Mouse (Mus musculus): ENCODE results near the gene Desi2. TPM values are rescaled to one million over a fixed set of nuclear protein-coding genes. Genes with fewer than 3 reads are reported as not detected.
"Not testable (repeated sequence)": the region's sequence is repeated elsewhere in the genome, so short reads cannot be mapped to it uniquely, and the experiment has no call there.

Desi2 gene
- 20.6 and 21.2 TPM in 2 replicates for polyA plus RNA-seq (2015; fragmentation: Nextera tagmentation; extraction: Ambion mirVana)

GRCm38 (mm10) chr1:178187216-178187791, at the start of gene Desi2:
Desi2 (plus strand) TSS chr1:178187417.
- ATAC-seq (replicated peaks; ENCODE audit: extremely low read depth, insufficient read depth, low FRiP score) = peak; percentile 99
- Histone ChIP-seq H3K27ac (ENCODE audit: low read length) (peak within 1 kb of the TSS; percentile 89), H3K4me3 (ENCODE audit: low read length) (peak within 1 kb of the TSS; percentile 76), H3K9ac (ENCODE audit: low read length) (peak within 1 kb of the TSS; percentile 80), H3K4me2 (ENCODE audit: low read depth, low read length) (peak within 1 kb of the TSS; percentile 72)
- WGBS = under 1% methylated on average over 37 of the region's 37 CpGs
- H3K27me3 ChIP-seq (ENCODE audit: control insufficient read depth, insufficient read depth, low read length); H3K4me1 ChIP-seq (ENCODE audit: control insufficient read depth, insufficient read depth, low read length); H3K9me3 ChIP-seq (replicated peaks; ENCODE audit: control insufficient read depth, low read length); H3K36me3 ChIP-seq (ENCODE audit: control insufficient read depth, insufficient read depth): not testable (repeated sequence)

- H3K4me1 ChIP-seq (ENCODE audit: control insufficient read depth, insufficient read depth, low read length); H3K4me3 ChIP-seq (ENCODE audit: low read length); H3K27me3 ChIP-seq (ENCODE audit: control insufficient read depth, insufficient read depth, low read length); H3K36me3 ChIP-seq (ENCODE audit: control insufficient read depth, insufficient read depth); ATAC-seq (replicated peaks; ENCODE audit: extremely low read depth, insufficient read depth, low FRiP score); H3K4me2 ChIP-seq (ENCODE audit: low read depth, low read length); H3K9me3 ChIP-seq (replicated peaks; ENCODE audit: control insufficient read depth, low read length); H3K27ac ChIP-seq (ENCODE audit: low read length); H3K9ac ChIP-seq (ENCODE audit: low read length): not testable (repeated sequence)
- 0% methylated on average over 2 of the region's 2 CpGs for WGBS
These were observed 40.7 kb upstream of the Desi2 start for GRCm38 (mm10) chr1:178146513-178146912.

- not testable (repeated sequence) for H3K4me1 ChIP-seq (ENCODE audit: control insufficient read depth, insufficient read depth, low read length); H3K27me3 ChIP-seq (ENCODE audit: control insufficient read depth, insufficient read depth, low read length); H3K4me3 ChIP-seq (ENCODE audit: low read length); H3K36me3 ChIP-seq (ENCODE audit: control insufficient read depth, insufficient read depth); H3K27ac ChIP-seq (ENCODE audit: low read length); H3K9me3 ChIP-seq (replicated peaks; ENCODE audit: control insufficient read depth, low read length); ATAC-seq (replicated peaks; ENCODE audit: extremely low read depth, insufficient read depth, low FRiP score); H3K9ac ChIP-seq (ENCODE audit: low read length); H3K4me2 ChIP-seq (ENCODE audit: low read depth, low read length)
- 56% methylated on average over 4 of the region's 4 CpGs for WGBS
These were observed 40.3 kb upstream of the Desi2 start for GRCm38 (mm10) chr1:178146915-178147314.

GRCm38 (mm10) chr1:178182251-178182650, 5.0 kb upstream of the Desi2 start:
- H3K9ac ChIP-seq (ENCODE audit: low read length) = no peak overlapping the region
- H3K4me3 ChIP-seq (ENCODE audit: low read length) = no peak overlapping the region
- H3K27me3 ChIP-seq (ENCODE audit: control insufficient read depth, insufficient read depth, low read length) = no peaks in the 10 kb centered on the region
- no peak overlapping the region for H3K4me2 ChIP-seq (ENCODE audit: low read depth, low read length)
- H3K9me3 ChIP-seq (replicated peaks; ENCODE audit: control insufficient read depth, low read length) = no peaks in the 10 kb centered on the region
- no peaks in the 10 kb centered on the region for H3K36me3 ChIP-seq (ENCODE audit: control insufficient read depth, insufficient read depth)
- H3K4me1 ChIP-seq (ENCODE audit: control insufficient read depth, insufficient read depth, low read length) = no peaks in the 10 kb centered on the region
- no peak overlapping the region for H3K27ac ChIP-seq (ENCODE audit: low read length)
- WGBS = 83% methylated on average over 2 of the region's 2 CpGs
- ATAC-seq (replicated peaks; ENCODE audit: extremely low read depth, insufficient read depth, low FRiP score) = no peak

- no peak overlapping the region for H3K9ac ChIP-seq (ENCODE audit: low read length)
- H3K27me3 ChIP-seq (ENCODE audit: control insufficient read depth, insufficient read depth, low read length) = no peaks in the 10 kb centered on the region
- ATAC-seq (replicated peaks; ENCODE audit: extremely low read depth, insufficient read depth, low FRiP score) = no peak
- peaks cover 7% of the 10 kb centered on the region for H3K4me1 ChIP-seq (ENCODE audit: control insufficient read depth, insufficient read depth, low read length)
- no peak overlapping the region for H3K4me2 ChIP-seq (ENCODE audit: low read depth, low read length)
- no peak overlapping the region for H3K4me3 ChIP-seq (ENCODE audit: low read length)
- no peaks in the 10 kb centered on the region for H3K36me3 ChIP-seq (ENCODE audit: control insufficient read depth, insufficient read depth)
- no peaks in the 10 kb centered on the region for H3K9me3 ChIP-seq (replicated peaks; ENCODE audit: control insufficient read depth, low read length)
- no peak overlapping the region for H3K27ac ChIP-seq (ENCODE audit: low read length)
These were observed 1.6 kb upstream of the Desi2 start for GRCm38 (mm10) chr1:178185591-178185990.

GRCm38 (mm10) chr1:178187810-178188209, 593 bp downstream of the Desi2 start:
- Histone ChIP-seq H3K4me3 (ENCODE audit: low read length) (peak overlapping the region; percentile 76), H3K9ac (ENCODE audit: low read length) (peak overlapping the region; percentile 80), H3K4me2 (ENCODE audit: low read depth, low read length) (peak overlapping the region; percentile 54), H3K27ac (ENCODE audit: low read length) (peak overlapping the region; percentile 89)
- peak; percentile 58 for ATAC-seq (replicated peaks; ENCODE audit: extremely low read depth, insufficient read depth, low FRiP score)
- H3K4me1 ChIP-seq (ENCODE audit: control insufficient read depth, insufficient read depth, low read length); H3K9me3 ChIP-seq (replicated peaks; ENCODE audit: control insufficient read depth, low read length); H3K36me3 ChIP-seq (ENCODE audit: control insufficient read depth, insufficient read depth); H3K27me3 ChIP-seq (ENCODE audit: control insufficient read depth, insufficient read depth, low read length): not testable (repeated sequence)
- 1% methylated on average over 21 of the region's 38 CpGs for WGBS

GRCm38 (mm10) chr1:178188386-178188785, 1.2 kb downstream of the Desi2 start:
- H3K27ac ChIP-seq (ENCODE audit: low read length) = no peak overlapping the region
- ATAC-seq (replicated peaks; ENCODE audit: extremely low read depth, insufficient read depth, low FRiP score) = no peak
- peaks cover 7% of the 10 kb centered on the region for H3K4me1 ChIP-seq (ENCODE audit: control insufficient read depth, insufficient read depth, low read length)
- H3K9me3 ChIP-seq (replicated peaks; ENCODE audit: control insufficient read depth, low read length) = no peaks in the 10 kb centered on the region
- peak overlapping the region; percentile 52 for H3K4me3 ChIP-seq (ENCODE audit: low read length)
- WGBS = 6% methylated on average over 13 of the region's 13 CpGs
- peak overlapping the region; percentile 57 for H3K9ac ChIP-seq (ENCODE audit: low read length)
- H3K36me3 ChIP-seq (ENCODE audit: control insufficient read depth, insufficient read depth) = no peaks in the 10 kb centered on the region
- H3K4me2 ChIP-seq (ENCODE audit: low read depth, low read length) = peak overlapping the region; percentile 72
- H3K27me3 ChIP-seq (ENCODE audit: control insufficient read depth, insufficient read depth, low read length) = no peaks in the 10 kb centered on the region

- ATAC-seq (replicated peaks; ENCODE audit: extremely low read depth, insufficient read depth, low FRiP score) = no peak
- Histone ChIP-seq H3K27ac (ENCODE audit: low read length) (peak overlapping the region; percentile 55; the same call in 1 of the 2 replicates), H3K9me3 (replicated peaks; ENCODE audit: control insufficient read depth, low read length) (peaks cover 3% of the 10 kb centered on the region; the same call in 1 of the 2 replicates), H3K4me3 (ENCODE audit: low read length) (no peak overlapping the region), H3K4me1 (ENCODE audit: control insufficient read depth, insufficient read depth, low read length) (peaks cover 12% of the 10 kb centered on the region), H3K9ac (ENCODE audit: low read length) (no peak overlapping the region), H3K4me2 (ENCODE audit: low read depth, low read length) (no peak overlapping the region), H3K27me3 (ENCODE audit: control insufficient read depth, insufficient read depth, low read length) (no peaks in the 10 kb centered on the region), H3K36me3 (ENCODE audit: control insufficient read depth, insufficient read depth) (no peaks in the 10 kb centered on the region)
- WGBS = 68% methylated on average over 10 of the region's 10 CpGs
These were observed 18.6 kb downstream of the Desi2 start for GRCm38 (mm10) chr1:178205701-178206325.

- H3K36me3 ChIP-seq (ENCODE audit: control insufficient read depth, insufficient read depth); ATAC-seq (replicated peaks; ENCODE audit: extremely low read depth, insufficient read depth, low FRiP score); H3K27me3 ChIP-seq (ENCODE audit: control insufficient read depth, insufficient read depth, low read length); H3K4me3 ChIP-seq (ENCODE audit: low read length); H3K9ac ChIP-seq (ENCODE audit: low read length); H3K9me3 ChIP-seq (replicated peaks; ENCODE audit: control insufficient read depth, low read length); H3K4me2 ChIP-seq (ENCODE audit: low read depth, low read length); H3K27ac ChIP-seq (ENCODE audit: low read length): not testable (repeated sequence)
- WGBS = 86% methylated on average over 4 of the region's 4 CpGs
- H3K4me1 ChIP-seq (ENCODE audit: control insufficient read depth, insufficient read depth, low read length) = peaks cover 12% of the 10 kb centered on the region
These were observed 20.6 kb downstream of the Desi2 start for GRCm38 (mm10) chr1:178207856-178208255.
